Mouse (Mus musculus) c-Kit-positive CD71-negative TER-119-negative erythroid progenitor cells, embryonic 14.5 days (primary cell): ENCODE results near the gene Tmed4.
"Not testable (repeated sequence)": the region's sequence is repeated elsewhere in the genome, so short reads cannot be mapped to it uniquely, and the experiment has no call there.

Experiments used
- DNase-seq: peaks from one replicate; pipeline ENCODE4 v3.0.0-alpha.2; 2013; ENCODE audit warnings: low read depth

Gene Tmed4

GRCm38 (mm10) chr11:6273607-6274006, 1.1 kb downstream of the Tmed4 start:
- no peak for DNase-seq

GRCm38 (mm10) chr11:6267320-6268254, 7.1 kb downstream of the Tmed4 start, which contains the start of gene Ddx56:
TSS of gene Ddx56 (minus strand) at chr11:6267772.
- peak; percentile 90 for DNase-seq

GRCm38 (mm10) chr11:6266621-6267020, 8.0 kb downstream of the Tmed4 start:
- DNase-seq: no peak

GRCm38 (mm10) chr11:6261434-6262082, 13.1 kb downstream of the Tmed4 start:
- peak; percentile 75 for DNase-seq

GRCm38 (mm10) chr11:6259413-6259812, 15.3 kb downstream of the Tmed4 start:
- no peak for DNase-seq

- DNase-seq: no peak
These were observed 18.1 kb downstream of the Tmed4 start for GRCm38 (mm10) chr11:6256490-6257072.

- DNase-seq: not testable (repeated sequence)
These were observed 20.1 kb downstream of the Tmed4 start for GRCm38 (mm10) chr11:6254602-6255001.

- DNase-seq: no peak
These were observed 21.8 kb downstream of the Tmed4 start for GRCm38 (mm10) chr11:6252824-6253223.

- no peak for DNase-seq
These were observed 22.4 kb downstream of the Tmed4 start for GRCm38 (mm10) chr11:6252248-6252647.

- DNase-seq: no peak
These were observed 30.0 kb downstream of the Tmed4 start for GRCm38 (mm10) chr11:6244707-6245106.

GRCm38 (mm10) chr11:6233025-6233424, 41.6 kb downstream of the Tmed4 start:
- no peak for DNase-seq

- no peak for DNase-seq
These were observed 44.7 kb downstream of the Tmed4 start, which contains the start of gene Npc1l1 for GRCm38 (mm10) chr11:6230012-6230411. TSS of gene Npc1l1 (minus strand) at chr11:6230143.

- DNase-seq: no peak
These were observed 50.0 kb downstream of the Tmed4 start for GRCm38 (mm10) chr11:6224541-6225229.

GRCm38 (mm10) chr11:6222187-6222586, 52.5 kb downstream of the Tmed4 start:
- no peak for DNase-seq
